Mouse (Mus musculus) lung, adult 2 months (tissue): ENCODE measurements around the gene Rps6kc1.

Source experiments
- CTCF ChIP-seq: fragments of 200-500 bp; IDR thresholded peaks from 2 replicates; pipeline ENCODE4 v1.5.1; 2011; ENCODE audit warnings: mild to moderate bottlenecking, low read length, control low read depth; ENCODE audit not compliant: insufficient read depth
- POLR2A ChIP-seq: fragments of 200-500 bp; IDR thresholded peaks from 2 replicates; pipeline ENCODE4 v1.6.1; 2011; ENCODE audit warnings: low read depth, mild to moderate bottlenecking, control low read depth, low read length, borderline replicate concordance; ENCODE audit errors: extremely low read depth

DNA sequence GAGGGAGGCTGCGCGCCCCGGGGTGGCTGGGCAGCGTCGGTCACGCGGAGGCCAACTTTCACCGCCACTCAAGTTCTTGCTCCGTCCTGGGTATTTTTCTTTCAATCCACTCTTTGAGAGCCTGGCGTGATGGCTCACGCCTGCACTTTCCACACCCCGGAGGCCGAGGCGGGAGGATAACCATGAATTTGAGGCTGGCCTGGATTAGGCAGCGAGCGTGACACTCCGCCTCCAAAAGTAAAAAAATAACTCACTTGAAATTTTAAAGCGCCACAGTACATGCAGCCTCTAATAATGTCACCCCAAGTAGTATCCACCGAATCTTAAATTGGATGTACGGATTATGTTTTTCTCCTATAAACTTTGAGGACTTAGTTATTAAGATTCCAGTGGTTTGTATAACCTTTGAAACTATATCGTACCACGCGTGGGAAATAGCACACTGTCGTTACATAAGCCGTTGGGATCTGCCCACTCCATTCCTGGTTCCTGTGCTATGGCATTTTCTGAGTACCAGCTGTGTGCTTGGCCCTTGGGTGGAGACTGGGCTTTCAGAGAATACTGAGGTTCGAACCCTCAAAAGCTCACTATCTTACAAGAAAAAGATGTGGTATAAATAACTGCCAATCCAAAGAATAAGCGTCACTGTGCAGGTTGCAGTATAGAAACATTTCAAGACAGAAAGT is 17.6 kb upstream of the Rps6kc1 start:
- no peak for TF ChIP-seq POLR2A
- TF ChIP-seq CTCF = no peak
